Mouse (Mus musculus): ENCODE data around the gene Leap2. TPM values are rescaled to one million over a fixed set of nuclear protein-coding genes. Genes with fewer than 3 reads are reported as not detected.
"Not testable (repeated sequence)": the region's sequence is repeated elsewhere in the genome, so short reads cannot be mapped to it uniquely, and the experiment has no call there.

The Leap2 gene
- total and polyA plus RNA-seq, 3 experiments: not detected

DNA sequence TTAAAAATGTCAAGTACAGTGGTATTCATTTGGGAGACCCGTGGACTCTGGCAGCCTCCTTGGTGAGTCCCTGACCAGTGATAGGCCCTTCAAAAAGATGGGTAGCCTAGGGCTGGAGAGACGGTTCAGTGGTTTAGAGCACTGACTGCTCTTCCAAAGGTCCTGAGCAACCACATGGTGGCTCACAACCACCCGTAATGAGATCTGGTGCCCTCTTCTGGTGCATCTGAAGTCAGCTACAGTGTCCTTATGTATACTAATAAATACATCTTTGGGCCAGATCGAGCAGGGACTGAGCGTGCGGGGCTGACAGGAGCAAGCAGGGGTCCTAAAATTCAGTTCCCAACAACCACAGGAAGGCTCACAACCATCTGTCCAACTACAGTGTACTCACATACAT, 20.9 kb upstream of the Leap2 start:
- peak; percentile 61 for DNase-seq

DNA sequence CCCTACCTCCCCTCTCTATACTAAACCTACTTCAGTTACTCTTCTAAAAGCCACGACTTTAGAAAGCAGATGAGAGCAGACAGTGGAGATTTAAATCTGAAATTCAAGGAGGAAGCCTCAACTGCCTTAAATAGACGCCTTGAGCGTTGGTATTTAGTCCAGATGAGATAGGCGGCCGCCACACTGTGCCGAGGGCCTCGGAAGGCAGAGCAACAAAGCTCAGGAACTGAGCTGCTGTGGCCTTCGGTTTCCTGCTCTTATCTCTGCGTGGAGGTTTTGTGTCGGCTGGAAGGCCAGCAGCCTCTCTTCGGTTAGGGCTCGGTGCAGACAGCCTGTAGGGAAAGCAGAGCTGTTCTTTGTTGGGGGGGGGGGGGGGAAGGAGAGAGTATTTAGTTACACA, 19.0 kb upstream of the Leap2 start:
- DNase-seq: peak; percentile 68

DNA sequence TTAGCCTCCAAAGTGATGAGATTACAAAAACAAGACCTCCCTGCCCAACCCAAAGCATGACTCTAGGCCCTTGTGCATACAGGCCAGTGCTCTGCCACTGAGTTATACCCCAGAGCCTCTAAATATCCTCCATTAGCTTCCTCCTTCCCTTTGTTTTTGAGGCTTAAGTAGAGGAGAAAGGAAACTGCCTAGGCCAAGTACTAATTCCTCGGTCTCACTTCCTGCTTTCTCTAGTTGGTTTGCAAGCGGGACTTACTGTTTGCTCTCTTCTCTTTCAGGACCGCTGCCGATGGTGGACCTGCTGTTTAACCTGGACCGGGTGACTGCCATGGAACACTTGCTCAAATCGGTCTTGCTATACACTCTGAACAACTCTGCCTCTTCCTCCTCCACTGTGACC, 13.4 kb upstream of the Leap2 start:
- DNase-seq: no peak

DNA sequence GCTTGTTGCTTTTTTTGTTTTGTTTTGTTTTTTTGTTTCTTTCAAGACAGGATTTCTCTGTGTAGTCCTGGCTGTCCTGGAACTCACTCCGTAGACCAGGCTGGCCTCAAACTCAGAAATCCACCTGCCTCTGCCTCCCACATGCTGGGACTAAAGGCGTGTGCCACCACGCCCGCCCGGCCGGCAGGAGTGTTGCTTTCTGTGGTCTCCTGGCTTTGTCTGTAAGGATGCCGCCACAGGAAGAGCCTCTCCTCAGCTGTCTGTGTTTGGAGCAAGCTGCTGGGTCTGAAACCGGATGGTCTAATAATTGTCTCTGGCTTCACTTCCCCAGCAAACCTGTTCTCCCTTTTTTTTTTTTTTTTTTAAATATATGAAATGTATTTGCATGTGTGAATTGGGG, 12.5 kb upstream of the Leap2 start:
- no peak for DNase-seq

DNA sequence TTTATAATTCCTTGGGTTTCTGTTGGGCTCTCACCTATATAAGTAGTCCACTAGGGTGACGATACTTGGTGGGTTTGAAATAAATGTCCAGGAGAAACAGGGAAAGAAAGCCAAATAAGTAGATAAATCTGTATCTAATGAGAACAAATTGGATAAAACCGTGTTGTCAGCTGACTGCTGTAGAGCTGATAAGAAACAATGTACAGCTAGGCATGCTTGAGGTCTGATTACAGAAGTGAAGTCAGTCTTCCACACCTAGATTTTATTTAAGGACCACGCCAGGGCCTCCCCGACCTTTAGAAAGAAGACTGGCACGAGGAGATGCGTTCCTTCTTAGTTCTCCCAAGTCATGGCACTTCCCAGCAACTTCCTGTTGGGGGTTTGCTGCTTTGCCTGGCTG, 10.1 kb upstream of the Leap2 start:
- DNase-seq: no peak

DNA sequence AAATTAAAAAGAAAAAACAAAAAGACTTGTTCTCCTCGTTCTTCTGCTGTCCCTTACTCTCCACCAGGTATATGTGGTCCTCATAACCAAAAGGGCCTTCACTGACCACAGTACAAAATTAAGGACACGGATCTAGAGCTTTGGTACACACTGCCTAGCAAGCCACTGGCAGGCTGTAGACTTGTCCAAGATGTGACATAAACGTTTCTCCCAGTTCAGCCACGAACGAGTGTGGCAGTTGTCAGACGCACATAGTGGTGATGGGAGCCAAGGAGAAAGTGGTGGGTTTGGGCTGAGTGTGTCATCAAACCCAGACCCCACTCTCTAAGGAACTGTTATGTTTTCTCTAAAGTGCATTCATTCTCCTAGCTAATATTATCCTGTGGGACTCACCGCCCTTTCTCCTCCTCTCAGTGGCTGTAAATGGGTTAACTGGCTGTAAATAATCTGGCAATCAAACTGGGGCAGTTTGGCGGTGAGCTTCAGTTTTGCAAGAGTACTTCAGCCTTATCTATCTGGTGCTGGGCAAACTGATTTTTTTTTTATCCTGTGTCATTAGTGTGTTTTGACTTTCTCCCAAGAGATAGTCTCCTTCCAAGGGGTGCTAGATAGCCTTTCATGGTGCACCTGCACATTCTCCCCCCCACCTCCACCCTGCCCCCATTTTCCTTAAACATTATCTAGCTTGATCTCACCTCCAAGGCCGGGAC, 8.5 kb upstream of the Leap2 start:
- DNase-seq: no peak

DNA sequence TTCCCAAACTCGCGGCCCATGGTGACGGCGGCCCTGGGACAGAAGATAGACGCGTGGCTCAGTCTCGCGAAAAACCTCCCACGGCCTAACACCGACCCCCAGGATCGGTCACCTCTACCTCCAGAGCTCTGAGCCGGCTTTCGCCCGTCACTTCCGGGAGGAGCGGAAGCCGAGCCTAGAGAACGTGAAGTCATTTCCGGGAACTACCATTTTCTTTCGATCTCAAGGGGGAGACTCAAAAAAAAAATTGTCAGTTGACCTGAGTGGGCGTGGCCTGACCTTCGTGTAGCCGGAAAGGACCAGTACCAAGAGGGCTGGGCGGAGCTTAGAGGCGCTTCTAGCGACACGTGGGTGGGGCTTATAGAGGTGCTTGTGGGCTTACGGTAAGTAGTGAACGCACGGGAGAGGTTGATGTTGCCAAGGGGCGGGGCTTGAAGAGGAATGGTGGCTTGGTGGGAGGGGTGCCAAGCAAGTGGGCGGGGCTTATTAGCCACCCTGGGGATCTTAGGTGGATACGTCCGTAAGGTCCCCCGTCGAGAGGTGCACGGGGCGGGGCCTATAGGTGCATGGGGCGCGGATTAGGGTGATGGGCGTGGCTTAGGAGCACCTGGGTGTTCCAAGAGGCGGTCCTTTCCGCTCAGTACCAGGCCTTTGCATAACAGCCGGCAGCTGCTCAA, 7.8 kb upstream of the Leap2 start, which contains the start of the genes Uqcrq and Gdf9:
Gene Uqcrq, minus strand, starts transcription at position 162 of the 677 bp plus-strand sequence.
Gene Gdf9, plus strand, starts transcription at position 354 of the 677 bp plus-strand sequence.
- peak; percentile 99 for DNase-seq

DNA sequence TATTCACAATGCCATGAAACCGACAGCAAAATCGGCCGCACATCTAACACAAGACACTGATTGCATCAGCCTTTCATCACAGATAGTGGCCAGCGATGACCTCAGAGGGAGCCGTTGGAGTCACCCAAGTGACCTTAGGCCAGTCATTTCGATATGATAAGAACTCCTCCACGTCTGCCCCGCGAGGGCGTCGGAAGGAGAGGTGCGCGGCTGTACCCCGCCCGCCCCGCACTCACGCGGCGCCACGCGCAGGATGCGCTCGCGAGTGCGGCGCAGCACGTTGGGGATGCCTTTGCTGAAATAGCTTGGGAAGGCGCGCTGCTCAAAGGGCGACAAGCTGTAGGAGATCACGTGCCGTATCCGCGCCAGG, 7.3 kb upstream of the Leap2 start:
- DNase-seq: peak; percentile 84

DNA sequence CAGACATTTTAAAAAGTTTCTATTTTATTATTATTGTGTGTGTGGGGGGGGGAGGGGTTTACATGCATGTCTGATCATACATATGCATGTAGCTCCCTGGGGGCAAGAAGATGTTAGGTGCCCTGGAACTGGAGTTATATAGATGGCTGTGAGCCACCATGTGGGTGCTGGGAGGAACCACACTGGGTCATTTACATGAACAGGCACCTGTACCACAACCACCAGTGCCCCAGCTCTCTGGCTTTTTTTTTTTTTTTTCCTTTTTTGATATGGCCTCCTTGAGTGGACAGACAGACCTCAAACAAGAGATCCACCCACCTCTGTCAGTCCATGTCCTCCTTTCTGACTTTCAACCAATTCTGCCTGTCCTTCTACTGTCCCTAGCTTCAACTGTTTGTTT, 6.2 kb upstream of the Leap2 start:
- no peak for DNase-seq

DNA sequence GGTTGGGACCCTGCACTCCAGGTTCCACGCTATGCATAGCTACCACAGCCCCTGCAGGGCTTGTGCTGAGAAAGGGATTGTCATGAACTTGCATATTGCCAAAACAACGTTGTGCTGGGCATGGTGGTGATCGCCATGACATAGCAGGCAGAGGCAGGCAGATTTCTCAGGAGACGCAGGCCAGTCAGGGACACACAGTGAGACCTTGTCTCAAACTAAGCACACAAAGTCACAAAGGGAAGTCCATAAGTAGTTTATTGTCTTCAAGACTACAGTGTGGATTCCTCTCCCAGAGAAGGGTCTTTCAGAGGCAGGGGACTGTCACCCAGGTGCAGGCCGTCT, 5.7 kb upstream of the Leap2 start:
- no peak for DNase-seq

DNA sequence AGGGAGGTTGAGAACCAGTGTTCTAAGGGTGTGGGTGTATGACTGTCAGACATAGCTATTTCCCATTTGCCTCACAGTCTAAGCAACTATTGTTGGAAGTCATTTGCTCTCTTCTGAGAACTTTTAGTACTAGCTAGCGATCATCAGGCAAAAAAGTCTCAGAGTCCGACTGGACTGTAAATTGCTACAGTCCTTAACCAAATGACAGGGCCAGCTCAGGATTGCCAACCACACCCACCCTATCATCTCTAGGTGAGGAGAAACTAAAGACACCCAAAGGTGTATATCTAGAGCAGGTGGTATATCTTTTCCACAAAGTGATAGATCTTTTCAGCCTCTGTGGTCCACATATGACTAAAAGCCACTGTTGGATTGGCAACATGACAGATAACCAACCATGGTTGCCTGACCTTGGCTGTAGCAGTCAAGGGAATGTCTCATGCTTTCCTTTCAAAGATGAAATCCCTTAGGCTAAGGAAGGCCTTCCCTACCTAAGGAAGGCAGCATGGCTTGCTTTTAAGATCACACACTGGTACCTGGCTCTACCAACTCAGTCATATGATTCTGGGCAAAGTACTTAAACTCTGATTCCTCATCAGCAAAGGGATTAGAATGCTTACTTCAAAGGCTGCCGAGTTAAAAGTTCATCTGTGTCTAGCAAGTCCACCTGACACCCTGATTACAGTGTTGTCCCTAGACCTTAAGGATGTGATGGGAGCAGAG, 5.2 kb upstream of the Leap2 start:
- DNase-seq: no peak

DNA sequence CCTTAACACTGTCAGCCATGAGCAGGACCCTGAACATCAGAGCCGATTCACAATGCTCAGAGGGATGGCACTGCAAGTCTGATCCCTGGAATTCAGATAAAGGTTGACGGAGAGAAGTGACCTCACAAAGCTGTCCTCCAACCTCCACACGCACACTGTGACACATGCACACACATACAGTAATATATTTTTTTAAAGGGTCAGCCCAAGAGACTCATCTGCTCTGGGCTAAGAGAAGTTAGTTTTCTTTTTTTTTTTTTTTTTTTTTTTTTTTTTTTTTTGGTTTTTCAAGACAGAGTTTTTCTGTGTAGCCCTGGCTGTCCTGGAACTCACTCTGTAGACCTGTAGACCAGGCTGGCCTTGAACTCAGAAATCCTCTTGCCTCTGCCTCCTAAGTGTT, 3.9 kb upstream of the Leap2 start:
- DNase-seq: not testable (repeated sequence)

DNA sequence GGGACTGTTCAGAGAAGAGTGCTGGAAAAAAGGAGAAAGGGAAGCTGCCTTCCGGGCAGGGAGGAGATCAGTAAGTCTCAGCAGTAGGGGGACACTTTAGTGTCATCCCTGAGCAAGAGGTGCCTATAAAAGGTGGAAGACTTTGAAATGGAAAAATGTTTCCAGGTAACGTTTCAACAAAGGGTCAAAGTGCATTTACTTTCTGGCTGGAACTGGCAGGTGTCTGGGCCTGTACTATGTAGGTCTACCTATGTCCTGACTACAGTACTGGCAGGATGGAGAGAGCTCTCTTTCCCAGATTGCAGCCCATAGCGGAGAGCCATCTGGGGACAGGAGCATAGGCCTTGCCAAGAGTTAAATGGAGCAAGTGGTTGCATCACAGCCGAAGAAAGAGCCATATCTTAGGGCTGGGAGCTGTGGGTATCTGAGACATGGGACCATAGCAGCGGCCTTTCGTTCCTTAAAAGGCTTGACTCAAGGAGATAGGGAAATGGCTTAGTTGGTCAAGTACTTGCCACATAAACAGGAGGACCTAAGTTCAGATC, 2.8 kb upstream of the Leap2 start:
- no peak for DNase-seq

DNA sequence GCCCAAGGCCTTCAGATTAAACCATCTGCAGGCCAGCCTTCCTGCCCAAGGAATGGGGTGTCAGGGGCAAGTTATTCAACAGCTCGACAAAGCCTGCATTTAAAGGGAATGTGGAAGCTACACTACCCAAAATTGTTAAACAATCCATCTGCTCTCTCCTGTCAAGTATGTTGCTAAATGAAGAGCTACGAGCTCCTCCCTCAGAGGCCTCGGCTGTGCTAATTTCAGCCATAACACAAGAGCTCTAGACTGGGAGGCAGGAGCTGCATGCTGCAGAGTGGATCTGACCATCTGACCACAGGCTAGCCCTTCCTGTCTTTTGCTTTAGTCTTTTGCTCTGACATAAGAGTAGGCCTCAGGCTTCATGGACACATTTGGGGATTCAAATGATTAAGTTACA, 2.3 kb upstream of the Leap2 start:
- DNase-seq: no peak

DNA sequence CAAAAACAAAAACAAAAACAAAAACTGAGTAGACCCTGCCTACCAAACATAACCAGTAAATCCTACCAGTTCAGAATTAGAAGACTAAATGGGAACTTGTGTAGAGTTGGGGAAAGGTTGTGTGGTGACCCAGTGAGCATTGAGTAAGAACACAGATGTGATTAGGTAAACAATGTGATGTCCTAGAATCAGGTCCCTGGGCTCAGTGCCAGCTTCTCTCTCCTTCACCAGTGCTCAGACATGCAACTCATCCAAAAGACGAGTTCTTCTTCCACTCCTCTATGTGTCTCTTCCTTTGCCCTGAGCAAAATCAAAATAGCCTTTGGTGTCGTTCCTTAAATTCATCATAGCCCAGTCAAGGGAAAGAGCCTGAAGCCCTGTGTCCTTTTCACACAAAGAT, 1.9 kb upstream of the Leap2 start:
- DNase-seq: peak; percentile 53

DNA sequence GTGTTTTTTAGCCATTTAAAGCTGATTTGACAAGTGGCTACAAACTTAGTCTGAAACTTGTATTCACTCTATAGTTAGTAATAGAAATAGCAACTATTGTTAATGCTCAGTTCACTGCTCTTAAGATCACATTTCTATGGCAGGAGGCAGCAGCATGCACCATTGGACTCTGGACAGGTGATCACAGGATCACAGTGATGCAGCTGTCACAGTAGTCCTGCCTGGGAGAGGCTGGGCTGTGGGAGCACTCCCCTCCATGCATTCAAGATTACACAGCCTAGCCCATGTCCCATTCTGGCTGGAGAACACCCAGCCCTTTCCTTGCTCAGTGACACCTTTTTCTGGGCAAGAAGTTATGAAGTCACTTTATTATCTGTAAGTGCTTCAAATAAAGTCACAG, 4.9 kb downstream of the Leap2 start:
- DNase-seq: no peak

DNA sequence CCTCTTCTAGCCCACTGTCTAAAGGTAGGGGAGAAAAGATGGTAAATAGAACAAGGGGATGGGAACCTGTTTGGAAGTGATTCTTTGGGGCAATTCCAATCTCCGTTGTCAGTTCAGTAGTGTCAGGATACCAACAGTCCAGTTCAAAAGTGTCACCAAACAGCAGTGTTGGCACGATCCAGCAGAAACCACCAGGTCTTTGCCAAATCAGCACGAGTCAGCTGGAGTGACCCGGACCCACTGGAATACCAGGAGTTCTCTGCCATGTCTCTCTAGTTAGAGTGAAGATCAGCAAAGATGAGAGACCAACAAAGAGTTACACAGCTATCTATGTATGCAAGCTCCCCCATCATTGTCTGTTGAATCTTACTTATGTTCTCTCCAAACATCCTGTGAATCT, 9.1 kb downstream of the Leap2 start:
- DNase-seq: no peak

DNA sequence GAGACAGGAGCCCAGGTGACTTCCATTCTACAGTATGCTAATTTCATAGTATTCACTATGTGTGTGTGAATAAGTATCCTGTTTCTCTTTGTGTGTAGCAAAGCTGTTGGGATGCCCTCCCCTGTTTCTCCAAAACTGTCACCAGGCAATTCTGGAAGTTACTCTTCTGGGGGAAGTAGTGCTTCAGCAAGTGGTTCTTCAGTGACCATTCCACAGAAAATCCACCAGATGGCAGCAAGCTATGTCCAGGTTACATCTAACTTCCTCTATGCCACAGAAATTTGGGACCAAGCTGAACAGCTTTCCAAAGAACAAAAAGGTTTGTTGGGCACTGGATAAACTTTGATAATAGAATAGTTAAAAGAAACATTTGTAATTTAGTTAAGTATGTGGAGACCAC, 11.2 kb downstream of the Leap2 start:
- no peak for DNase-seq

DNA sequence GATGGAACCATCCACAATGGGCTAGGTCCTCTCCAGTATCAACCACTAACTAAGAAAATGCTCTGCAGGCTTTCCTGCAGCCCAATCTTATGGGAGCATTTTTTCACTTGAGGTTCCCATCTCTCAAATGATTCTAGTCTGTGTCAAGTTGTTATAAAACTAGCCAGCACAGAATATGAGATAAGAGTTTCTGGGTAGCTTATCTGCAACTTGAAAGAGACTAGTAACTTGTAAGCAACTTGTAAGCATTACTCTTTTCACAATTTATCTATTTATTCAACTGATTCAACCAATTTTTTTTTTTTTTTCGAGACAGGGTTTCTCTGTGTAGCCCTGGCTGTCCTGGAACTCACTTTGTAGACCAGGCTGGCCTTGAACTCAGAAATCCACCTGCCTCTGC, 19.3 kb downstream of the Leap2 start:
- DNase-seq: no peak

DNA sequence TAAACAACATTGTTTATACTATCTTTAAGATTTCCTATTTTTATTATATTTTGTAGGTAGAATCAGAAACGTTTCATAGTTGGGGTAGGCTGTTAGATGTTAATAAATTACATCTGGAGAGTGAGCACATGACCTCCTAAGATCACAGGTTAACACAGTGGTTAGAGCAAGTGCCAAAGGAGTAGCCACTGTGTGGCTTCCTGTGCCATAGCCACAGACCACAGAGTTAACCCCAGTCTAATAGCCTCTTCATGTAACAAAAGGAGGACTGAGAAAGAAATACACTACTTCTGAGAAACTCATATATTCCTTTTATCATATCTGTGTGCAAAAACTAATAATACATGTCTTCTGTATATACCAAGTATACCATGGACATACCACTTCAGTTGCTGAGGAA, 29.1 kb downstream of the Leap2 start:
- no peak for DNase-seq

DNA sequence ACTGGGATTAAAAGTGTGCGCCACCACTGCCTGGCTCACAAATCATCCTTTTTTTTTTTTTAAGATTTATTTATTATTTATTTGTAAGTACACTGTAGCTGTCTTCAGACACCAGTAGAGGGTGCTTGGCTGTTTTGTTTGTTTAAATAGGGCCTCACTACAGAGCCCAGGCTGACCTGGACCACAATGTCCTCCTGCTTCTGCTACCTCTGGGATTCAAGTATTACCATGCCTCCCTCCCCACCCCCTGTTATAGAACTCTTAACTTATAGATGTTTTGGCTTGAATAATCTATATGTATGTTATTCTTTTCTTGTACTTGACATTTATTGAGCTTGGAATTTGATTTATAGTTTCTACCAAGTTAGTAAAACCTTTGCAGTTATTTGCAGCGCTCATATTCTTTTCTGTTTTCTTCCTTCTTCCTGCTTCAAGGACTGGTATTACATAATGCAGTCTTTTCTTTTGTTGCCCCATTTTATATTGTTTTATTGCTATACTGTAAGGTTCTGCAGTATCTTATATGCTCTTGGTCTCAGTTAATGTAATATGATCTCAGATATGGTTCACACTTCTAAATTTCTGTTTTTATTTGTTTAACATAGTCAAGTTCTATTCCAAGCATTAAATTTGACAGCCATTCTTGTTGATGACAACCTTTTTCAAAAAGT, 39.1 kb downstream of the Leap2 start:
- DNase-seq: no peak

DNA sequence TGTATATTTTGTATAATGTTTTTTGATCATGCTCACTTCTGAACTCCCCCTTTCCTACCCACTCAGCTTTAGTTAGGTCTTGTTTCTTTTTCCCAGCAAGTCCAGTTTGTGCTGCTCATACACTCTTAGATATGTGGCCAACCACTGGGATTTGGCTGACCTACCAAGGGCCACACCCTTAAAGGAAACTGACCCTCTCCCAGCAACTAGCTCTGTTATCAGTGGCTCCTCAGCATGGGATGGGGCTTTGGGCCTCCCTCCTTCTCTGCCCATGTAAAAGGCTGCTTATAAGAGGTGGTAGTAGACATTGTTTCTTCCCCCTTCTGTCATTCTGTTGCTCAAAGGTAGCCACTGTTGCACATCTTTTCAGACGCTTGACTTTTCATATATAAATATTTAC, 44.1 kb downstream of the Leap2 start:
- no peak for DNase-seq
